Mouse (Mus musculus) cerebellum, adult 8-10 months (tissue): ENCODE data around the gene Mlycd.
"Not testable (repeated sequence)": the region's sequence is repeated elsewhere in the genome, so short reads cannot be mapped to it uniquely, and the experiment has no call there.

ENCODE experiments used
- DNase-seq: peaks from one replicate; pipeline ENCODE4 v3.0.0; 2022

Gene Mlycd

DNA sequence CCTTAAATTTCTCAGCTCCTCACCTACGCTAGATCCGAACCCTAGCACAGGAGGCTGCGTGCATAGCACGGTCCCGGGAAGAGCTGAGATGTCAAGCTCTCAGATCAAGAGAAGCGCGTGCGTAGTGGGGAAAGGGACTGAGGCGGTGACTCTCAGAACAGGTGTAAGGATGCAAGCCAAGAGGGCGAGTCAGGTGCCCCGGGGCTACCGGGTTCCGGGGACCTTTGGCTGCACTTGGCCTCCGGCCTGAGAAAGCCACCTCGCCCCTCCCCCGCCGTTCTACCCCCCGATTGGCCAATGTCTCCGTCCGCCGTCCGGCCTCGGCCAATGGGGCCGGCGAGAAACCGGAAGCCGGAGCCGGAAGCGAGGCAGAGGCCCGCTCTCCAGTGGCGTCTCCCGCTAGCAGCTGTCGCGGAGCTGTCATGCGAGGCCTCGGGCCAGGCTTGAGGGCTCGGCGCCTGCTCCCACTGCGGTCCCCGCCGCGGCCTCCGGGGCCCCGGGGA, at the start of gene Mlycd:
Mlycd (plus strand) TSS at position 355 of the 503 bp plus-strand sequence.
- peak; percentile 92 for DNase-seq

GRCm38 (mm10) chr8:119345029-119345682, 49.5 kb upstream of the Mlycd start:
- DNase-seq, result no peak

GRCm38 (mm10) chr8:119345683-119346075, 49.0 kb upstream of the Mlycd start:
- no peak for DNase-seq

DNA sequence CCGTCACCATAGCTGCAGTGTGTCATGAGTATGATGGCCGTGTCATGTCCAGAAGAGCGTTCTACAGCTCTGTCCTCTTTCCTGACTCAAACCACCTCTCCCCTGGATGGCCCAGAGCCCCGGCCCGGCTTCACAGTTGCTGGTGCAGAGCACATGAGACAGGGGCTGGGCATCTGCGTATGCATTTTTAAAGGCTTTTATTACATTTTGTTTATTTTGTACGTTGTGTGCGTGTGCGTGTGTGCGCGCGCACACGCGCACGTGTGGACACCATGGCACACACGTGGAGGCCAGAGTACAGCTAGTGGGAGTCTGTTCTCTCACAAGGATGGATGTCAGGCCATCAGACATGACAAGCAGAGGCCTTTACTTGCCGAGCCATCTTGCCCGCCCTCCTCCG, 43.0 kb upstream of the Mlycd start:
- no peak for DNase-seq

DNA sequence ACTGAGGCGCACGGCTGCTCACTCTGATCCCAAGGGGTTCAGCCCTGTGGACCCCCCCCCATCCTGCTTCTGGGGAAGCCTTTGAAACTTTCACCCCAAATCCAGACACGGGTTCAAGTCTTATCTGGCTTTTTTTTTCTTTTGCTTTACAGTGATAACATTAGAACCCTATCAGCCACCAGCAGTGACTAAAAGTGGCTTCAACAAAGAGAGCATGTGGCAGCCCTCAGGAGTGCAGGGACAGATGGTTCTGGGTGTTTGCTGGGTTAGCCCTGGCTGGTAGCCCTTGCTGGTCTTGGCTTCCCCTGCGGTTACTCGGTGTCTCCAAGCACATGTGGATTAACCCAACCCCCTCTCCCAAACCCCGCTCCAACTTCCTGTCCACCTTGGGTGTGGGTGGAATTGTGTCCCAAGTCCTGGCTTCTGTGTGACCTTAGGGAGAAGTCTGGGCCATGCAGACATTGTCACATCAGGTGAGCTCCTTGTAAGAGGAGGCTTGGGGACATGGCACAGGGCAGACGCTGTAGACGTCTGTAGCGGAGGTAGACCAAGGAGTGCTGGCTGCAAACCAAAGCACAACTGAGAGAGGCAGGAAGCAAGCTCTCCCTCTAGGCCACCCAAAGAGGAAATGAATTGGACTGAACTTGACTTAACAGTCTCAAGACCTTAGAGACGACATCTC, 41.6 kb upstream of the Mlycd start:
- no peak for DNase-seq

DNA sequence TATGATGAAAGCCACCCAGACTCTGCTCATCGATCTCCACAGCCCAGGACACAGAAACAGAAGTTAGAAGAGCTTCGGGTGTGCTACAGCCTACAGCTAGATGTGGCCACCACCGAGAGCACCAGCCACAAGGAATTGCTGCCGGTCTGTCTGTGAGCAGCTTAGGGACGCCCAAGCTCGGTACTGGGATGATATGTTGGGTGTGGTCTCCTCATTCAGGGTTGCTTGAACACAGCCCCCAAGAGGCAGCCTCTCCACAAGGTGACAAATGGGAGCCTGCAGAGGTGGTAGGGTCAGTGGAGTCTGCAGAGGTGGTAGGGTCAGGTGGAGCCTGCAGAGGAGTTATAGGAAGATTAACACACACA, 41.0 kb upstream of the Mlycd start:
- no peak for DNase-seq

GRCm38 (mm10) chr8:119356631-119357030, 38.0 kb upstream of the Mlycd start:
- not testable (repeated sequence) for DNase-seq

GRCm38 (mm10) chr8:119358175-119358574, 36.5 kb upstream of the Mlycd start:
- no peak for DNase-seq

- no peak for DNase-seq
These were observed 35.8 kb upstream of the Mlycd start for GRCm38 (mm10) chr8:119358836-119359235.

GRCm38 (mm10) chr8:119360686-119361295, 33.9 kb upstream of the Mlycd start:
- DNase-seq, result no peak

GRCm38 (mm10) chr8:119374716-119375115, 20.0 kb upstream of the Mlycd start:
- not testable (repeated sequence) for DNase-seq

DNA sequence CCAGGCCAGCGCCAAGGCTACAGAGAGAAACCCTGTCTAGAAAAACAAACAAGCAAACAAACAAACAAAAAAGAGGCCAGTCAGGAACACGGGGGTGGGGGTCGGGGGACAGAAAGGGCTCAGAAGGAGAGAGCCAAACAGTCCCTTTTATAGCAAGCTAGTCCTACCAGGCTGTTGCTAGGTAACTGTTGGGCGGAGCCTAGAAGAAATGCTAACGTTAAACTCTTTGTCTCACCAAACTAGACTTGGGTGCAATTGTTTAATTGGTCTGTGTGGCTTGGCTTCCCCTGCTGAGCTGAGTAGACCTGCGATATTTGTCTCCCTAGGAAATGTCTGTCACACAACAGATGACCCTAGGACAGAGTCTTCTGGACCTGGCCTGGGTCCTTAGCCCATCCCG, 16.2 kb upstream of the Mlycd start:
- DNase-seq, result no peak

- DNase-seq, result no peak
These were observed 14.1 kb upstream of the Mlycd start for GRCm38 (mm10) chr8:119380619-119381018.

GRCm38 (mm10) chr8:119384478-119384877, 10.2 kb upstream of the Mlycd start:
- DNase-seq, result peak; percentile 66

DNA sequence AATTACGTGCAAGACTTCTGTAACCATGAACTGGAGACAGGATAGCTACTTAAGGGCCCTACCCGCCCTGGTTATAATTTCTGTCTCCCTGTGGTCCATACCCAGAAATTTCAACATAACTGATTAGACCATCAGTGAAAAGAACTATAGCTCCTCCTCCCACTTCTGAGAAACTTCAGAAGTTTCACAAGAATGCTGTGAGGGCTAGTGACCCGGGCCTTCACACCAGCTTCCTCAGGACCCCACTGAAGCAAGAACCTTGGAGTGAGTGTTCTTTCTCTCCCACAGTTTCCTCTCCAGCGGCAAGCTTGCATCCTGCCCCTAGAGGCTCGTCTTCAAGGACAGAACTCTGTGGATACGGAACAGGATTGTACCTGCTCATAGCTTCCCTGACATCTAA, 8.8 kb upstream of the Mlycd start:
- no peak for DNase-seq

- DNase-seq, result no peak
These were observed 7.7 kb upstream of the Mlycd start for GRCm38 (mm10) chr8:119386988-119387387.

DNA sequence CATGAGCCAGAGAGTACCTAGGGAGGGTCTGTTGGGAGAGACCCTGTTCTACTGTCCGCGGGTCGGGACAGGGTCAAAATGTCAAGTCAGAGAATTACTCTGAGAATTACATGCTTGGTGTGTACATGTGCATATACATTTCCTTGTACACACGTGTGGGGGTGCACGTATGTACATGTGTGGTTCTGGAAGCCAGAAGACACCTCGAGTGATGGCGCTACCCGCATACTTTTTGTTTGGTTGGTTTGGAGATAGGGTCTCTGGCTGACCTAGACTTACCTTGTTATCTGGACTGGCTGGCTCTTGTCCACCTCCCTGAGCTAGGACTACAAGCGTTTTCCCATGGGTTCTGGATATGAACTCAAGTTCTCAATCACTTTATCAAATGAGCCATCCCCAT, 581 bp upstream of the Mlycd start:
- DNase-seq, result no peak

DNA sequence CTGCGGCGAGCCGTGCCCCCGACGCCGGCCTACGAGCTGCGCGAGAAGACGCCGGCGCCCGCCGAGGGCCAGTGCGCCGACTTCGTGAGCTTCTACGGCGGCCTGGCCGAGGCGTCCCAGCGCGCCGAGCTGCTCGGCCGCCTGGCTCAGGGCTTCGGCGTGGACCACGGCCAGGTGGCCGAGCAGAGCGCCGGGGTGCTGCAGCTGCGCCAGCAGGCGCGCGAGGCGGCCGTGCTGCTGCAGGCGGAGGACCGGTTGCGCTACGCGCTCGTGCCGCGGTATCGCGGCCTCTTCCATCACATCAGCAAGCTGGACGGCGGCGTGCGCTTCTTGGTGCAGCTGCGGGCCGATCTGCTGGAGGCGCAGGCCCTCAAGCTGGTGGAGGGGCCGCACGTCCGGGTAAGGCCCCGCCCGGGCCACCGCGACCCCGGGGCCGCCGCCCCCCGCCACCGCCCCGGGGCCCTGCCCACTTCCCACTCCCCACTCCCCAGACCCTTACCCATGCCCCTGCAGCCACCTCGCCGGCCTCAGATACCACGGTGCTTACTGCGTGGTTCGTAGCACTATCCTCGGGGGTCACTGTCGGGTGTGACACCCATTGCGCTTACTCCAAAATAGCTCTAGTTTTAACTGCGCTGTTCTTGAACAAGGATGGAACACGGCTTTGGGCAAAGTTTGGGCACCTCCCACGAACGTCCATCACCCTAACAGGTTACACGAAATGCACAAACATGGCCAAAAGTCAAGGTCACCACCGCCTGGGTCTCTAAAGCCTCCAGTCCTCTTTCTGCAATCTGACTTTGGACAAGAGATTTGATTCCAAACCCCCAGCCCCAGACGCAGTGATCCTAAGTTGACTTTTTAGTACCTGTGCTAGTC, 633 bp downstream of the Mlycd start:
- DNase-seq, result no peak

- DNase-seq, result no peak
These were observed 3.9 kb downstream of the Mlycd start for GRCm38 (mm10) chr8:119398558-119398957.

DNA sequence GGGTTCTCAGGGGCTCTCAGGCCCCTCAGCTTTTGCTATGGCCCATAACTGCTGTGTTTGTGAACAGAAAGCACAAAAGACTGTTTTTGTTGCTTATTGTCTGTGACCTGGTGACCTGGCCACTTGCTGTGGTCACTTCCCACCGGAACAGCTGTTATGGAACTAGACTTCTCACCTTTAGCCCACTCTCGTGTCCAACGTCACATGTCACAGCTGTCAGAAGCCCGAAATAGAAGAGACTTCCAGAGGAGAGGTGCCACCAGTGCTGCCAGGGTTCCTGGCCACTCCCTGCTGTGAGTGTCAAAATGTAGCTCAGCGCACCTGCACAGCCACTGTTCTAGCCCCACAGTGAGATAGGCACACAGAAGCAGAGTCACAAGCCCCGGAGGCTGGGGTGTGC, 4.6 kb downstream of the Mlycd start:
- DNase-seq, result no peak

DNA sequence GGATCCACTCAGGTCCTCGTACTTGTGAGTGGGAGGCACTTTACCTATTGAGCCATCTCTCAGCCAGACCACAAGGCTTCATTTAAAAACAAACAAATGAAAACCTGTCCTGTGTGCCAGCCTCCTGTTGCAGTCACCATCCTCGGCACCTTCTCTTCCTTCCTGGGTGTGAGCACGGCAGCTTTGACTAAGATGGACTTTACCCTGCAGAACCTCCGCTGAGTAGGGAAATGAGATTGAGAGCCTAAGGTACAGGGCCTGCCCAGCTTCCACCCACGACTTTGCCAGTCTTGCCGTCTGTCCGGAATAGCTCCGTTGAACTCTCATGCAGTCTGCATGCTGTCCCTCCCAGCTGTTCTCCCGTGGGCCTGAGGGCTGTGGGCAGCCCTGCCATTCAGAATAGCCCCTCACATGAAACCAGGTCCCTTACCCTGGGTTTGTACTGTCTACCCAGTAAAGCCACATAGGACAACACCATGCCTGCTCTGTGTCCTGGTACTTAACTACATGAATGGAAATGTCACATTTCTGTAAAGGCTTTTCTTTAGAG, 5.5 kb downstream of the Mlycd start:
- no peak for DNase-seq

GRCm38 (mm10) chr8:119400904-119401303, 6.2 kb downstream of the Mlycd start:
- no peak for DNase-seq

- DNase-seq, result no peak
These were observed 9.2 kb downstream of the Mlycd start for GRCm38 (mm10) chr8:119403912-119404311.
